Mouse (Mus musculus) lung, postnatal 14 days (tissue): Measurements from ENCODE around the gene Lgr4.

Experiments
- DNase-seq: peaks from one replicate; pipeline ENCODE4 v3.0.0; 2021

The Lgr4 gene

GRCm38 (mm10) chr2:109923031-109923430, 5.6 kb downstream of the Lgr4 start:
- no peak for DNase-seq

GRCm38 (mm10) chr2:109923945-109924344, 6.5 kb downstream of the Lgr4 start:
- no peak for DNase-seq

DNA sequence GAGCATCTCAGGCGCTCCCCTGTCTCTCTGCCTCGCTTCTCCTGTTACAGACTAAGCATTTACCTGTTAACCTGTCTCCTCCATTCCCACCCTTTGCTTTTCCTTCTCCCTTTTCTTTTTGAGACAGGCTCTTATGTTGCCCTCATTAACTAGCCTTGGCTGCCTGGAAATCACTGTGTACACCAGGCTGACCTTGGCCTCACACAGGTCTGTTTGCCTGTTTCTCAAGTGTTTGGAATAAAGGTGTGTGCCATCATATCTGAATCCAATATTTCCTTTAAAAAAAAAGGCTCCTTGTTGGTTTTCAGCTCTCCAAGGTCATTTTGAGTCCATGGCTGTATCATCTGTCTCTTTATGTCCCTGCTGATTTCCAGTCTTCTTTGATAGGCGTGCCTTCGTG, 9.5 kb downstream of the Lgr4 start:
- no peak for DNase-seq

DNA sequence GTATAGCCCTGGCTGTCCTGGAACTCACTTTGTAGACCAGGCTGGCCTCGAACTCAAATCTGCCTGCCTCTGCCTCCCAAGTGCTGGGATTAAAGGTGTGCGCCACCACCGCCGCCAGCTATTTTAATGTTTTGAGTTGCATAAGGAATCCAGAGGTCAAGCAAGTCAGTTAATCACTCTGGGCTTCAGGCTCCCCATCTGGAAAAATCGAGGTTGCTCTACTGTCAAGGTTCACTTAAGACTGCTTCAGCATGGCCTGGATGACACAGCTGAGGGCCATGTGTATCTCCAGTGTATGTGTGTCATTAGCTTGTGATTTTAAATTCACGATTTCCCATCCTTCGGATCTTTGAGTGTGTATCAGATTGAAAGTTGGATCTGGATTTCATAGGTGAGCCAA, 10.0 kb downstream of the Lgr4 start:
- DNase-seq, result no peak

DNA sequence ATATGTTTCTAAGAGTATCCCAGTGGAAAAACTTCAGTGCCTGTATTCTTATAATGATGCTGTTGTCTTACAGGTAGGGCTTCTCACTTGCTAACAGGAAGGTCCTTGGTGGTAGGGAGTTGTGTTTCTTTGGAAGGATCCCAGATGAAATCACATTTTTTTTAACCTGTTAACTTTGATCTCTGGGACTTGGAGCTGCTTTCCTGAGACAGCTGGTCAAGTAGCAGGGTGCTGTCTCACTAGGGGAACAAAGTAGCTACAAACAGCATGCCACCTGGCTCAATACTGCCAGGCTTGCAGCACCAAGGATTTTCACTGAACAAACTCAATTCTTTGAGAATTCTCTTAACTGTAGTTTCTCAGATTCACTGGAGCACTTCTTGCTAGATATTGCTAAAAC, 10.4 kb downstream of the Lgr4 start:
- DNase-seq, result no peak

GRCm38 (mm10) chr2:109928791-109929190, 11.3 kb downstream of the Lgr4 start:
- no peak for DNase-seq

GRCm38 (mm10) chr2:109929256-109929655, 11.8 kb downstream of the Lgr4 start:
- DNase-seq, result no peak

- DNase-seq, result no peak
Observed at GRCm38 (mm10) chr2:109930366-109930765, 12.9 kb downstream of the Lgr4 start.

DNA sequence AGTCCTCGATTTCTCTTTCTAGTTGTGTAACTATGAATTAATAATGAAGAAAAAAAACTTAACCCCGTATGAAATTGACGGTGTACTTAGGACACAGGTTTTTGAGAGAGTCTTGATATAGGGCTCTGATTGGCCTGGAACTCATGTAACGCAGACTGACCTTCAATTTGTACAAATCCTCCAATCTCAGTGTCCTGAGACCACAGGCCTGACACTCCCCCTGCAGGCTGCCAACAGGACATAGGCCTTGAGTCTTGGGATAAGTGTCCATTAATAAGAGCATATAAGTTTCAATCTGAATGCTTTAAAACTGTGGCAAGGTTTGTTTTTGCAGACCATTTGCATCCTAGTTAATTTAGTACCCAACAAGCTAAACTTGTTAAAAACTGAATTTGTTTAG, 13.3 kb downstream of the Lgr4 start:
- DNase-seq, result no peak

GRCm38 (mm10) chr2:109931978-109932780, 14.7 kb downstream of the Lgr4 start:
- no peak for DNase-seq

DNA sequence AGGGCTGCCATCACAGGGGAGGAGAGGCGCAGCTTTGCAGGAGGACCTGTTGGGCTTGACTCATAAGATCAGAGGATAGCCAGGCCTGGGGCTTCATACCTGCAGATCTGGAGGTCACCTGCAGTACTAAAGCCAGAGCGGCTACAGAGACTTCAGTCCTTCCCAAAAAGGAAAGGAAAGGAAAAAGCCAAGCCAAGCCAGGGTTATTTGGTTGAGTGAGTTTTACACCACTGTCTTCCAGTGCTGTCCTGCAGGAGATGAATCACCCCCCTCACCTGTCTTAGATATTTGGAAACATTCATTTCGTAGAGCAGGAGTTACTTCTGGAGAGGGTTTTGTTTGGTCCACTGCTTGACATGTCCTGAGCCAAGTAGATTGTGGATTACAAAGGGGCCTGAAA, 15.7 kb downstream of the Lgr4 start:
- no peak for DNase-seq

DNA sequence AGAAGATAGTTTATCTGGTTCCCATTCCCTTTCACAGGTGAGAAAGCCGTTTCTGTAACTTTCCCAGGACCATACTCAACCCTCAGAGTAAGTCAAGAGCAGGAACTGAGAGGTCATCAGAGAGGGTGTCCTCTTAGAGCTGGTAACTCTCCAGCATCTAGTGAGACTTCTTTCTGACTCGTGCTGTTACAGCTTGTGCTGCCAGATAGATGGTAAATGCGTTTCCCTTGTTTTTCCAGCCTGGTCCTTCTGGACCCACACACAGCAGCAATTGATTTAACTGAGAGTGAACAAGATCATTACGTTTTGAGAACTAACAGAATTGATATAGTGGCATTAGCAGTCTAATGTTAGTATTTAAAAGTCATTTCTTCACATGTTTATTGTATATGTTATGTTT, 16.6 kb downstream of the Lgr4 start:
- DNase-seq, result no peak

DNA sequence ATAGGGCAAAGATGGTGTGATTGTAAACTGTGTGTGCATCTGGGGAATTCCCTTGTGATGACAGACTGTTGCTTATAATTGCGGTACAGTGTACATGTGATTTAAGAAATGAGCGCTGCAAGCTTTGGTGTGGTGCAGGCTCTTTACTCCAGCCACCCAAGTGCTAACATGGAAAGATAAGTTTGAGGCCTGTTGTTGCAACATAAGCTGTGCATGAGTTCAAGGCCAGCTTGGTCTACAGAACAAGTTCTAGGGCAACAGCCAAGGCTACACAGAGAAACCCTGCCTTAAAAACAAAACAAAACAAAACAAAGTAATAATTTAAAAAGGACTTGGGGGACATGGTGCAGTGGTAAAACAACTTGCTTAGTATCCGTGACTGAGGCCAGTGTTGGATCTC, 17.7 kb downstream of the Lgr4 start:
- DNase-seq, result no peak

DNA sequence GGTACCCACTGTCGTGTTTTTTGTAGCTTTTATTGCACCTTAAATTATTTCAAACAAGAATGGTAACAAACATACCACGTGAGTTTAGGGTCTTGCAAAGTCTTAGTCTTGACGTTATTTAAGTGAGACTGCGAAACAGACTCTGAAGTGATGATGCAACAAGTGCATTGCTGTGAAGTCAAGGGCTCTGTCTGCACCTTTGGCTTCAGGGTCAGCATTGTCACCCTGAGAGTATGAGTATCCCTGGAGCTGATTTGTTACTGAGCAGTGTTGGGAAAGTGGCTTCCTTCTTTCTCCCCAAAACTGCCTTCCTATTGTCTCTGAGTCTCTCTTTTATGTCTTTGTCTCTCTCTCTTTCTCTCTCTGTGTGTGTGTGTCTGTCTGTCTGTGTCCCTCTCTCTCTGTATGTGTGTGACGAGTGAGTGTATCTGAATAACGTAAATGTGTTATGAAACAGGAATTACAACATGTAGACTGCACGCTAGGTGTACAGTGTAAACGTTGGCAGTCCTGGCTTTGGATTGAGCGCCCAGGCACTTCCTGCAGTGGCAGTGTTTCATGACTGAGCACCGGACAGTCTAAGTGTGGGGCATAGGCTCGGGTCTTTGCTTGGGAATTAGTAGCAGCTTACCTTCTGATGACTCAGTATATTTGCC, 18.4 kb downstream of the Lgr4 start:
- no peak for DNase-seq

DNA sequence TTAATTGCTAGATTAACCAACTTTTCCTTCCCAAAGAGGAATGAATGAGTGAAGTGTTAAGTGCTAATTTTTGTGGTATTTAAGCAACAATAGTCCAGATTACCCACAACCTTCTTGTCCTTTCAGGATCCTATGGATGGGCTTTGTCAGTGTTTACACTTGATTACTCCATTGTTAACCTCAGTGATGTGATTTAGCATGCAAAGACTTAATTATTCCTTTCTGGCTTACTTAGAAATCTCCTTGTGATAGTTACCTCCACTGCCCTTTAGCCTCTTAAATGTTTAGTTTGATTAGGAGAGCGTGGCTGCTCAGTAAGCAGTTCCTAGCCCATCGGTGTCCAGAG, 18.9 kb downstream of the Lgr4 start:
- no peak for DNase-seq

DNA sequence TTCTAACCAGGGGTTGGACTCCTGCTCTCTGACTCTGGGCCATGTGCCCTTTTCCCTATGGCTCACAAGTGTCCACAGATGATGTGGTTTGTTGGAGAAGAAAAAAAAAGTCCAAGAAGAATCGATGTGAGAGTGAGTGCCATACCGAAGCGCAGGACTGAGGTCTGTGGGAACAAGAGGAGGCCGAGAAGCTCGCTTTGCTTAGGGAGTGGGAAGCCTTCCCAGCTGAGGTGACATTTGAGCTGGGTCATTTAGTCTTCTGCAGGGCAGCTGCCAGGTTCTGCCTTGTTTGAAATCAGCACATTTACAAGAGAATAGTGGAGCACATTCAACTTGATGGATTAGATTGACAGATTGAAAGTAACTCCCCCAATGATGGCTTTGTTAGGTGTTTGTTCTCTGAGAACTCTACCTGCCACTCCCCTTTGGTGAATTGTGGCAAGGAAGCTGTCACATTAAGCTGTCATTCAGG, 24.6 kb downstream of the Lgr4 start:
- no peak for DNase-seq

- DNase-seq, result no peak
Observed at GRCm38 (mm10) chr2:109942810-109943570, 25.5 kb downstream of the Lgr4 start.

- DNase-seq, result no peak
Observed at GRCm38 (mm10) chr2:109944995-109945394, 27.5 kb downstream of the Lgr4 start.

DNA sequence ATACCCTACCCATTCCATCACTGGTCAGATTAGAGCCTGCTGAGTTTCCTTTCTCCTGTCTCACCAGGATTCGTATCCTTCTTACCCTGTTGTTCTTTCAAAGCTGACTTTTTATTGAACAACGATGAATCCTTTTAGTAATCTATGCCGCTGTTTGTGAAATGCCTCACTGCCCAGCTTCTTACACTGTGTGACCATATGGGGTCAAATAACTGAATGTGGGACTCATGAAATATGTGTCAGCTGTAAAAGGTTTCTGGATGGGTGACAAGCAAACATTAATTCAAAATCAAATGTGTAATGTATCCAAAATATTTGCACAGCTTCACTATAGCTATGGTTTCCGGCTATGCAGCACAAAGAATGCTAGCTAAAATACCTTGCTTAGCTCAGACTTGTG, 28.1 kb downstream of the Lgr4 start:
- DNase-seq, result no peak

- DNase-seq, result no peak
Observed at GRCm38 (mm10) chr2:109946426-109946825, 29.0 kb downstream of the Lgr4 start.

GRCm38 (mm10) chr2:109949519-109949918, 32.1 kb downstream of the Lgr4 start:
- no peak for DNase-seq

- no peak for DNase-seq
Observed at GRCm38 (mm10) chr2:109950311-109950710, 32.9 kb downstream of the Lgr4 start.

DNA sequence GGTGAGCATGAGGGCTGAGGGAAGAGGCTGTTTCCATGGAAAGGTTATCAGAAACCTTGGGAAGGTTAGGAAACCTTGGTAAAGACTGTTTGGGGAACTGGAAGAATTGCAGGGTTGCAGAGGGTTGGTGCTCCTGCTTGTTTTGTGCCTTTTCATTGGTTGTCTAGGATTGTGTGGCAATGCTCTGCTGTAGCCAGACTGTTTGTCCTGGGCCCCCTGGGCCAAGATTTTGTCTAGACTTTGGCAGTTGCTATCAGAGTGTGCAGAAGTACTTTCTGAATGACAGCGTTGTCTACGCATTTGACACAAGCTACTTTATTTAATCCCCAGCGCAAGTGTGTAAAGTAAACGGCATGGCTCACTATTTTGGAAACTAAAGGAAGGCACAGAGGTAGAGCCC, 33.6 kb downstream of the Lgr4 start:
- DNase-seq, result no peak
